8 mouse cellular contexts compared by ENCODE assay signal in the genomic region with DNA sequence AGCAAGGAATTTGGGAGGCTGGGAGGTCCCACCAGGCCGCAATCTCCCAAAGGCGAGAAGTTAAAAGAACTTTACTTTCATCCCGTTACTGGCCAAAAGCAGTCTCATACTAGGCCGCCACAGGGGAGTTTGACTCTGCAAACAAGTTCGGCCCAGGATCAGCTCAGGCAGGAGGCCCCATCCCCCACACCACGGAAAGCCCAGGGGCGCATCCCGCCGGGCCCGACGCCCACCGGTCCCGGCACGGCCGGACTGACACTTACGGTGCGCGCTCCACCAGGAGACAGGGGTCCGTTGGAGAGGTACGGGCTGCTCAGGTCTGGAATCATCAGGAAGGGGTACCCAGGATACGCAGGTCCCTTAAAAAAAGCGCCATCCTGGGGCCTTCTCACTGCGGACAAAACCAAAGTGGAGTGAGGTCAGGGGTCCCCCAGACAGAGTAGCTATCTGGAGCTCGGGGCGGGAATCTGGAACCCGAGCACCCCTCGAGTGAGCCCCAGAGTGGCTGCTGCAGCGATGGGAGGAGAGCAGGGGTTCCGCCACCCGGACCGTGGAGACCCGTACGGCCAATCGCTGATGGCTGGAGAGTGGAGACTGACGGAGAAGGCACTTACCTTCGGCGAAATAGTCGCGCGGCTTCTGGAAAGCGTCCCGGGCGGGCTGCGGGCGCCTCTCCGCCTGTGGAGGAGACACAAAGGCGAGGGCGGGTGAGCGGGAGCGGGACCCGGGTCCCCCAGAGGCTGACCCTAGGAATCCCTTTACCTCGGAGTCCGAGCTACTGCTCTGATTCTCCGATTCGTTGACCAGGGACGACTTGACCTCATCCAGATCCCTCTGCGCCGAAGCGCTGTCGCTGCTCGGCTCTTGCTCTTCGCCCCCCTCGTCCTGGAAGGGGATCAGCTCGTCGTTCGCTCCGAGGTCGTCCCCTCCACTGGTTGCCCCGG. TPM values are rescaled to one million over a fixed set of nuclear protein-coding genes. Genes with fewer than 3 reads are reported as not detected.
DNase-seq lines count a peak whose midpoint lies in the region; ATAC-seq and TF ChIP-seq lines count a peak whose summit lies in the region.

No protein-coding gene starts in this region.

- peaks cover 26% of the 10 kb centered on the region for H3K4me1 ChIP-seq in embryonic facial prominence, embryonic 10.5 days
- H3K4me1 ChIP-seq in heart, embryonic 10.5 days = peaks cover 27% of the 10 kb centered on the region; the same call in 1 of the 2 replicates
- H3K4me1 ChIP-seq in lung, postnatal 0 days (ENCODE audit: insufficient read depth, low read depth, low read length) = peaks cover 4% of the 10 kb centered on the region; the same call in 1 of the 2 replicates

- H3K9ac ChIP-seq in lung, postnatal 0 days (replicated peaks; ENCODE audit: low read depth) = peak overlapping the region; percentile 85

- H3K27ac ChIP-seq in embryonic facial prominence, embryonic 10.5 days (replicated peaks) = peak overlapping the region; percentile 97
- H3K27ac ChIP-seq in heart, embryonic 10.5 days = peak overlapping the region; percentile 94
- peak overlapping the region; percentile 90 for H3K27ac ChIP-seq in lung, postnatal 0 days (ENCODE audit: low read length)

- H3K4me2 ChIP-seq in lung, postnatal 0 days (replicated peaks; ENCODE audit: low read depth, low read length) = peak overlapping the region; percentile 91

- TF ChIP-seq EP300 in lung, postnatal 0 days (IDR thresholded peaks at IDR 0.05) = no peak

- no peaks in the 10 kb centered on the region for H3K9me3 ChIP-seq in embryonic facial prominence, embryonic 10.5 days
- no peaks in the 10 kb centered on the region for H3K9me3 ChIP-seq in heart, embryonic 10.5 days
- no peaks in the 10 kb centered on the region for H3K9me3 ChIP-seq in lung, postnatal 0 days (ENCODE audit: low read length)

- H3K36me3 ChIP-seq in embryonic facial prominence, embryonic 10.5 days (replicated peaks) = peaks cover 31% of the 10 kb centered on the region
- peaks cover 11% of the 10 kb centered on the region for H3K36me3 ChIP-seq in heart, embryonic 10.5 days
- H3K36me3 ChIP-seq in lung, postnatal 0 days (ENCODE audit: insufficient read depth, low read length) = no peaks in the 10 kb centered on the region

- DNase-seq in B cell, adult 2 months = peak; percentile 28 to 44
- DNase-seq in T-cell, adult 2 months (ENCODE audit: low spot score) = peak; percentile 26
- DNase-seq in embryonic facial prominence, embryonic 10.5 days (ENCODE audit: low spot score) = peak; percentile 78
- peak; percentile 81 for DNase-seq in heart, embryonic 10.5 days (ENCODE audit: low spot score)
- peak; percentile 39 for DNase-seq in kidney, adult 9 months
- DNase-seq in lung, postnatal 0 days (ENCODE audit: low spot score) = peak; percentile 75
- peak; percentile 68 for DNase-seq in ovary, postnatal 36 days (ENCODE audit: low spot score)

- peak overlapping the region; percentile 92 for H3K4me3 ChIP-seq in embryonic facial prominence, embryonic 10.5 days
- H3K4me3 ChIP-seq in heart, embryonic 10.5 days = peak overlapping the region; percentile 90
- H3K4me3 ChIP-seq in lung, postnatal 0 days (ENCODE audit: low read depth, low read length) = peak overlapping the region; percentile 91

- H3K27me3 ChIP-seq in embryonic facial prominence, embryonic 10.5 days (replicated peaks; ENCODE audit: low read depth, poor library complexity, severe bottlenecking) = peaks cover 6% of the 10 kb centered on the region; the same call in 1 of the 2 replicates
- H3K27me3 ChIP-seq in heart, embryonic 10.5 days (ENCODE audit: insufficient read depth, poor library complexity, severe bottlenecking) = no peaks in the 10 kb centered on the region
- H3K27me3 ChIP-seq in lung, postnatal 0 days (replicated peaks; ENCODE audit: insufficient read depth, low read length) = no peaks in the 10 kb centered on the region

- no peak for TF ChIP-seq CTCF in lung, postnatal 0 days (IDR thresholded peaks at IDR 0.05)

- ATAC-seq in lung, postnatal 0 days = peak; percentile 39
- ATAC-seq in frontal cortex, adult (ENCODE audit: low TSS enrichment) = no peak

- WGBS in embryonic facial prominence, embryonic 10.5 days = under 1% methylated on average over 69 of the region's 69 CpGs
- WGBS in heart, embryonic 10.5 days = under 1% methylated on average over 69 of the region's 69 CpGs
- under 1% methylated on average over 62 of the region's 69 CpGs for WGBS in lung, postnatal 0 days

RNA-seq across cellular contexts. Expression of gene Tcf7l1, which starts 0.8 kb away (rescaled TPM):
- polyA plus RNA-seq in embryonic facial prominence, embryonic 10.5 days (2016; fragmentation: Nextera tagmentation; extraction: Ambion mirVana) = 34.8 and 37.1 TPM in 2 replicates
- 14.7 and 25.9 TPM in 2 replicates for polyA plus RNA-seq in heart, embryonic 10.5 days (2016; fragmentation: Nextera tagmentation; extraction: Ambion mirVana)
- polyA plus RNA-seq in lung, postnatal 0 days (2015; fragmentation: Nextera tagmentation; extraction: Ambion mirVana) = 17.5 and 18.6 TPM in 2 replicates

Comparison
In these comparisons a context has a peak if more than half of its experiments do, and no peak if none do; other contexts are left out.
1. DNase-seq: peak in every context shown above with its lines; median percentile 81 in heart, embryonic 10.5 days; 78 in embryonic facial prominence, embryonic 10.5 days; 75 in lung, postnatal 0 days; 68 in ovary, postnatal 36 days; 39 in kidney, adult 9 months; 36 in B cell, adult 2 months; 26 in T-cell, adult 2 months.